20 mouse cellular contexts compared by ENCODE assay signal in the genomic region with DNA sequence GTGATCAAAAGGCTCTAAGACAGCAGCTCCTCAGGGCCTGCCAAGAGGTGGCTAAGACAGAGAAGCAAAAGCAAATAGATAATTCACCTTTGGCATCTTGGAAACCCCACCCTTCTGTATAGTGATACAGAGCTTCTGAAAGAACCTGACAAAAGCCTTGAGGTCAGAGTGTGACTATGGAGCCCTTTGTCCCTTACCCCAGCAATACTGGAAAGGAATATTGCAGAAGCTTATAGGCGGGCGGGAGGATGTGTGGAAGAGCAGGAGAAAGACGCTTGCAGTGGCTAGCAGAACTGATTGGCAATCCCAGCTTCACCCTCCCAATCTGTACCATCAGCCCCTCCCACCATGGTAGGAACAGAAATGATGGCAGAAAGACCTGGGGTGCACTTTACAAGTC.
"Had no signal": no experiment of that assay in that cellular context is flagged by ENCODE, and none has a peak within 500 bp of the region (broad histone marks: within the 10 kb centered on the region; RNA-seq: fewer than 3 reads in every experiment).

No protein-coding gene starts in this region.

- H3K36me3 ChIP-seq: limb, embryonic 12.5 days; limb, embryonic 15.5 days; midbrain, embryonic 12.5 days; midbrain, embryonic 15.5 days; neural tube, embryonic 12.5 days; neural tube, embryonic 15.5 days had no signal

- H3K27me3 ChIP-seq: limb, embryonic 12.5 days; limb, embryonic 15.5 days; midbrain, embryonic 15.5 days; neural tube, embryonic 12.5 days; neural tube, embryonic 15.5 days had no signal

- H3K4me2 ChIP-seq: limb, embryonic 12.5 days; limb, embryonic 15.5 days; liver, embryonic 11.5 days; lung, embryonic 14.5 days; midbrain, embryonic 12.5 days; midbrain, embryonic 15.5 days; neural tube, embryonic 12.5 days; neural tube, embryonic 15.5 days had no signal

- H3K4me1 ChIP-seq: midbrain, embryonic 12.5 days had no signal

- H3K4me3 ChIP-seq: left cerebral cortex, adult 2 months; limb, embryonic 12.5 days; limb, embryonic 15.5 days; midbrain, embryonic 12.5 days; midbrain, embryonic 15.5 days; neural tube, embryonic 12.5 days; neural tube, embryonic 15.5 days had no signal

- ATAC-seq: liver, postnatal 0 days; lung, postnatal 0 days; midbrain, embryonic 15.5 days had no signal

- DNase-seq: layer of hippocampus, postnatal 36 days; left cerebral cortex, postnatal 4 days; liver, postnatal 0 days; lung, embryonic 14.5 days; right cerebral cortex, adult 18-20 months; right cerebral cortex, postnatal 14 days; right cerebral cortex, postnatal 4 days; thymus, adult 18-20 months; thymus, postnatal 36 days had no signal

- H3K27ac ChIP-seq: left cerebral cortex, adult 2 months; limb, embryonic 12.5 days; limb, embryonic 15.5 days; liver, embryonic 14.5 days; macrophage; midbrain, embryonic 12.5 days; midbrain, embryonic 15.5 days; neural tube, embryonic 12.5 days; neural tube, embryonic 15.5 days had no signal

- H3K9ac ChIP-seq: limb, embryonic 12.5 days; limb, embryonic 15.5 days; liver, embryonic 14.5 days; liver, postnatal 0 days; lung, embryonic 14.5 days; midbrain, embryonic 12.5 days; midbrain, embryonic 15.5 days; neural tube, embryonic 12.5 days; neural tube, embryonic 15.5 days had no signal

- H3K9me3 ChIP-seq: limb, embryonic 12.5 days; limb, embryonic 15.5 days; midbrain, embryonic 12.5 days; midbrain, embryonic 15.5 days; neural tube, embryonic 12.5 days; neural tube, embryonic 15.5 days had no signal
